Mouse (Mus musculus) lung, postnatal 10 days (tissue): Measurements from ENCODE around the gene Gpr153.
"Not testable (repeated sequence)": the region's sequence is repeated elsewhere in the genome, so short reads cannot be mapped to it uniquely, and the experiment has no call there.

Experiments
- DNase-seq: peaks from one replicate; pipeline ENCODE4 v3.0.0; 2021

The Gpr153 gene

DNA sequence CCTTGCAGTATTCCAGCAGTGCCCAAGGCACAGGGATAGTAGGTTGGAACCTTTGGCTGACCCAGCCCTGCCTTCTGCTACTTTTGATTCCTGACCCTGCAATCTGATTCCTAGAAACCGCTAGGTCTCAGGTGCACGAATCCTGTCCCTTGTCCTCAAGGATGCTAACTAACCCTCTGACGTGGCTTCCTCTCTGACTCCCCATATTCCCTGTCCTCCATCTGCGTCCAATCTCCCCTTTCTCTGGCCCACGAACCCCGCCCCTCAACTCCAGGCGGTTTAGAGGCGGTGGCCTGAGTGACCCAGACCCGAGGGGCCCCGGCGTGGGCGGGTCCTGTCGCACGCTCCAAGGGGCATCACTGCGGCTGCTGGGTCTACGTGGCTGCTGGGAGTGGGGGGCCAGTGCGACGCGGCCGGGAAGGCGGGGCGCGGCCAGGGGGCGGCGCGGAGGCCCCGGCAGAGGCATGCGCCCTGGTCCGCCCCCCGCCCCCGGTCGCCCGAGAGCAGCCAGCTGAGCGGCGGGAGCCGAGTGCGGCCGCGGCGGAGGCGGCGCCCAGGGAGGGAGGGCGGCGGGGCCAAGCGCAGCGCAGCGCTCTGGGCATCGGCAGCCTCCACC is at the start of gene Gpr153:
Gene Gpr153 (plus strand): TSS at position 612 of the 616 bp plus-strand sequence.
- peak; percentile 66 for DNase-seq

DNA sequence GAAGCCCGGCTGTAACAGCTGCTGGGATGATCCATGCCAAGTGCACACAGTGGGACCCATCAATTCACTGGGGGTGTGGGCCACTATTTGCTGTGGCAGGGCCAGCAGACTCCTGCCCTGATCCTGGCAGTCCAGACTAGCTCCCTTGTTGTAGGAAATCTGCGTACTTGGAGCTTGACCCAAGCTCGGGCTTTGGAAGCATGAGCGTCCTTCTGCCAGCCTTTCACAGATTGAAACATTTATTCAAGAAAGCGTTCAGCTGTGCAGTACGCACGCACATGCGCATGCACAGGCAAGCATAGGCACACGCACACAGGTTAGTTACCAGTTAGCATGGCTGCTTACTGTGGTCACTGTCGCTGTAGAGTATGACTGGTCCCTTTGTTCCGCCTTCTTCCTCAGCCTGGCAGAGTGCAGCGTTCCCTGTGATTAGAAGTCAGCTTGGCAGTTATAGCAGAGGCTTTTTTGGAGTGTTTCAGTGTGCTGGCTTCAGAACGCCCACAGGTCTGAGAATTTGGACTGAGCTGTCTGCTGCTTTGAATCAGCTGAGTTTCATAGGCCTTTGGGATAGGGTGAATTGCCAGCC is 47.0 kb upstream of the Gpr153 start:
- no peak for DNase-seq

DNA sequence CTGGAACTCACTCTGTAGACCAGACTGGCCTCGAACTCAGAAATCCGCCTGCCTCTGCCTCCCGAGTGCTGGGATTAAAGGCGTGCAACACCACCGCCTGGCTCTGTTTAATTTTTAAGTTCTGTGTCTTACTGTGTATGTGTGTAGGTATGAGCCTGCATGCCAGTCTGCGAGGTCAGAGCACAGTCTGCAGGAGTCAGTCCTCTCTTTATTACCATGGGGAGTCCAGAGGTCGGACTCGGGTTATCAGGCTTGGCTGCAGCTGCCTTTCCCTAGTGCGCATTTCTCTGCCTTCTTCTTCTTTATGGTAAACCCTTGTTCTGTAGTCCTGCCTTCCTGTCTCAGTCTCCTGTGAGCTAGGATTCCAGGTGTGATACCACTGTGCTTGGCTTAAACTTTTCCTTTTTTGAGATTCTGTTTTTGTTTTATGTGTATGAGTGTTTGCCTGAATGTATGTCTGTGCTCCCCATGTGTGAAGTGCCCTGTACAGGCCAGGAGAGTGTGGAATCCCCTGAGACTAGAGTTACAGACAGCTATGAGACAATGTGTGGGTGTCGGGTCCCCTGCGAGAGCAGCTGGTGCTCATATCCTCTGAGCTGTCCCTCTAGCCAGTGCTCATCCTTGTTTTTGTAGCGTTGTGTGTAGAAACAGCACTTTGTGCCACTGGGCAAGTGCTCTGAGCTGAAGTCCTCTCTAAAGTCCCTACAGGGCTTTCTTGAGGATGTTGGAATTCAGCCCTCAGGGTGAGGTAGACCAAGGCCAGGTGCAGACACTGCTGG is 46.1 kb upstream of the Gpr153 start:
- DNase-seq, result no peak

- not testable (repeated sequence) for DNase-seq
These were observed 43.7 kb upstream of the Gpr153 start for GRCm38 (mm10) chr4:152230331-152230730.

GRCm38 (mm10) chr4:152231326-152231725 is 42.7 kb upstream of the Gpr153 start:
- DNase-seq, result no peak

- DNase-seq, result no peak
These were observed 41.6 kb upstream of the Gpr153 start for GRCm38 (mm10) chr4:152232411-152232903.

DNA sequence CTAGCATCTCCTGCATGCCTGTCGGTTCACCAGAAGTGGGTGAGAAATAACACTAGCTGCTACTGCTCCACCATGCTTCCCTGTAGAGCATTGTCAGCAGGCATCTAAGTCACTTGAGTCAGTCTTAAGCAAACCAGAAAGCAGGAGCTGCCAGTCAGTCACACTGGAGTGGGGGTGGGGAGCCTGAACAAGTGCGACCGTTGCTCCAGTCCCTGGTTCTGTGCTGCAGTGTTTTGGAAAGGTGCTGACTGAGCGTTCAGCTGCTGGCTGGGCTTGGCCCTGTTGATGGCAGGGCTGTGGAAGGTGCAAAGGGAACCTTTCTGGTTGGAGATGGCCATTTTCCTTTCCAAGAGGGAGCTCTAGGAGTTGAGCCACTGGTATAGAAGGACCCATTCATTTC is 34.1 kb upstream of the Gpr153 start:
- no peak for DNase-seq

GRCm38 (mm10) chr4:152243241-152243891 is 30.7 kb upstream of the Gpr153 start:
- no peak for DNase-seq

- no peak for DNase-seq
These were observed 30.1 kb upstream of the Gpr153 start for GRCm38 (mm10) chr4:152243969-152244368.

DNA sequence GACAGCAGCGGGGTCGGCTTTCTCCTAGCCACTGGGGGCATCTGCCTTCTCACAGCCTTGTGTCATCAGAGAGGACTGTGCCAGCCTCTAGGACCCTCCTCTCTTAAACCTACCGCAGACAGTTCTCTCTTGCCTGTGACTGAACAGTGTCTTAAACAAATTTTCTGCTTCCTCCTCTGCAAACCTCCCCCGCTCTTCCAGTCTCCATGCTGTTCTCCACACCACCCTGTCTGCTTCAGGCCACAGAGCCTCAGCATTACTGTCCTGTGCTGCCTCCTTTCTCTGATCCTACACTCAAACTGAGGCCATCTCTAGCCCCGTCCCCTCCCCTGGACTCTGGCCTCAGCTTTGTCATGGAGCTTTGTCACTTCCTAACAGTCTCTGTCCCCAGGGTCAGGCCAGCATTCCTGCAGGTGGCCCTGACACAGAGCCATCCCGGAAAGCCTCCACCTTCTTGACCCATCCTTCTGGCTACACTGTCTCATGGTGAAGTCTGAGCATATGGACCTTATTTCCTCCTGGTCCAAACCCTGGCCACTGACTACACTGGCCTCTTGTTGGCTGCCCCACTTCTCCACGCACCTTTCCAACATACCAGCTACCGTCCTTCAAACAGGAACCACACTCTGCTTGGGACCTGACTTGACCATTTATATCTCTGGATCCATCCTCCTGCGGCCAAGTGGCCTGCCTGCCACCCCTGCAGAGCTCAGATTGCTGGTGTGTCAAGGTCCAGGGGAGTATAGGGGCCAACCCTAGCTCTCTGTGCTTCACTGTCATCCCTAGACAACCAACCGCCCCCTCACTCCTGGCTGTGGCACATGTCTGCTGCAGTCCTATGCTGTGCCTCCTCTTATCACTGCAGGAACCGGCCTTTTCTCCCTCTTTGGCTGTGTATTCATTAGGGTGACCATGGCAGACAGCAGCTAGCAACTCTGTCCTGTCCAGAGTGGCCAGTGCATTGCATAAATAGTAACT is 29.2 kb upstream of the Gpr153 start:
- DNase-seq, result no peak

DNA sequence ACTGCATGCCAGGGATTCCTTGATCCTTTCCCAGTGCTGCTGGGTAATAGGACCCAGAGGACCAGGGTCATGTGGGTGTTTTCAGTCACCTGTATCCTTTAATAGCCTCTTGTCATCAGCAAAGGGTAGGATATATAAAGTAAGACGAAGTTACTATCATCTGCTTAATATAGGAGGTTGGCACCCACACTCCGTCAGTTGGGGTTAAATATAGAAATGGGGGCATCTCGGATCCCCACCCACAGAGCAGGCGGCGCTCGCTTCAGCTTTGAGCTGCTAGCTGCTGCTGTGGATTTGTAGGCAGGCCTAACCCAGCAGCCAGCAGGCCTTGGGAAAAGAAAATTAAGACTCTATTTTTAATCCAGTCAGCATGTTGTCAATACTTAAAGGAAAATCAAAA is 28.0 kb upstream of the Gpr153 start:
- DNase-seq, result no peak

- DNase-seq, result no peak
These were observed 26.8 kb upstream of the Gpr153 start for GRCm38 (mm10) chr4:152247195-152247594.

DNA sequence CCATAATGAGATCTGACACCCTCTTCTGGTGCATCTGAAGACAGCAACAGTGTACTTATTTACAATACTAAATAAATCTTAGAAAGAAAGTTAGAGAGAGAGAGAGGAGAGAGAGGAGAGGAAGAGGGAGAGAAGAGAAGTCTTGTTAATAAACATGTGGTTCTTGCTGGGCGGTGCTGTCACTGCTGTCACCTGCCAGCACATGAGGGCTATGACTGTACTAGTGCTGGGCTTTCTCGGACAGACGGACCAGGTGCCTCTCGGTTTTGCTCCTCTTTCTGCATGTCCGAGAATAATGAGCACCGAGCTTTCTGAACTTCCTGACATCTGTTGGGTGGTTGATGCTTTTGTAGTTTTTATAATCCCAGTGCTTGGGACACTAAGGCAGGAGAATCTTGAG is 23.4 kb upstream of the Gpr153 start:
- DNase-seq, result no peak

- DNase-seq, result no peak
These were observed 20.8 kb upstream of the Gpr153 start for GRCm38 (mm10) chr4:152253183-152253759.

DNA sequence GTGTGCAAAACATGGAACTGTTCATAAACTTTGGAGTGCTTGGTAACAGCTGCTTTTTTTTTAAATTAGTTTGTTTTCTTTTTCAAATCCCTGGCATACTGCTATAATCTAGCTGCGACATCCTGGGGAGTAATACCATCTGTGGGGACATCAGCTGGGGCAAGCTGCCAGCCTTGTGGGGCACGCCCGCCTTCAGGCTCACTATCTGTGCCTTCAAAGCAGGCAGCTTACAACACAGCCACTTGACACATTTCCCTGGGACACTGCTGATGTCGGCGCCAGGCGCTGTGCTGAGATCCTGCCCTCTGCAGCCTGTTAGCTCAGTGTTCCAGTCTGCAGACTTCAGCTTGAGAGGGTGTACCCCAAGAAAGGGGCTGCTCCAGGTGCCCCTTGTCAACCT is 17.0 kb upstream of the Gpr153 start:
- DNase-seq, result peak; percentile 87

GRCm38 (mm10) chr4:152260451-152260850 is 13.6 kb upstream of the Gpr153 start:
- no peak for DNase-seq

DNA sequence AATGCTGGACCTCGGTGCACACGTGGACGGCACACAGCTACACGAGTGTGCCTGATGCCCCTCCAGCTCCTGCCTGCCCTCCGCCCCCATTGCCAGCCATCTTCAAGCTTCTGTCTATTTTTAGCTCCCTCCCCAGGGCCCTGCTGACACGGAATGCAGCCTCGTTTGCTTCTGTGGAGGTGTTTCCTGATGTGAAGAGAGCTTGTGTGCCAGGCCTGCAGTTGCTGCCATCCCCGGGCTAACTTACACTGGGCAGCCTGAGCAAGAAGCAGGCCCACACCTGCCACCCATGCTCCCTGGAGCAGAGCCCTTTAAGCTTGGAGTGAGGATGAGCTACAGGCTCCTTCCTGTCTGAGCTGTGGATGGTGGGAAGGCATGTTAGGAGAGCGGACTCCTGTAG is 11.8 kb upstream of the Gpr153 start:
- no peak for DNase-seq

DNA sequence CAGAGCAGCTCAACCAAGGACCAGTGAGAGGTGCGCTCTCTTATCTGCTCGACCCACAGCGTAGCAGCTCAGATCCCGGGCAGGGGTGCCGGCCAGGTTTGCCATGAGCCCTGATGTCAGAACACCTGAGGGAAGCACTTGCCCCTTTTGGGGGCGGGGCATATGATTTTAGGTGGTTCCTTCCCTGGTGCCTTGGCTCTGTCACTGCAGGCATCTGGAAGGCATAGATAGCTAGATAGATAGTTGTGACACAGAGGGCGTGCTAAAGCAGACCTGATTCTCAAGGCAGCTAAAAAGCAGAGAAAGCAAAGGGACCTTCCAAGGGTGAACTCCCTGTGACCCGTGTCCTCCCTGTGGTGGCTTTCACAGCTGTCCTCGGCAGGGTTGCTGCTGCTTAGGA is 10.9 kb upstream of the Gpr153 start:
- no peak for DNase-seq

DNA sequence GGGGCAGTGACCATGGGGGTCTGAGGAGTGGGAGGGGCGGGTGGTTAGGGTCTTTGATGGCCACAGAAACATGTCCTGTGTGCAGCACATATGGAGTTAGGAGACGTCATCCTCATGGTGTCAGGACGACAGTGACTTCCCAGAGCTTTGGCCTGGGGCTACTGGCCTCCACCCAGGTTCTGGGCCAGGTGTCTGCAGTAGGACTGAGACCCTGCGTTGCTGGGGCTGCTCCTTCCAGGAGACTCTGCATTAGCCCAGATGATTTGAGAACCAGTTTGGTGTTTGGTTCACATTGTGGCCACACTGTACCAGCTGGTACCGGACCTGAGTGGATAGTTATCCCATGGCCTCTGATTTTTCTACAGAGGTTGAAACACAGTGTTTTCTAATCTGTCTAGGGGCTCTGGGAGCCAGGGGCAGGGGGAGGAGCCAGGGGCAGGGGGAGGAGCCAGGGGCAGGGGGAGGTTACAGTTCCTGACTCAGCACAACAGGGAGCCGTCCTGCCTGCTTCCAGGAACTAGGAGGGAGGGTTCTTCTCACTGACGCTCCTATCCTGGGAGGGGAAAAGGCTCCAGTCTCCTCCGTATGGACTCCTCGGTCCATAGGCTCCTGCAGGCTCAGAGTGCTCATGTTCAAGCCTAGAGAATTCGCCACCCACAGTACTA is 10.4 kb upstream of the Gpr153 start:
- peak; percentile 51 for DNase-seq

- no peak for DNase-seq
These were observed 9.9 kb upstream of the Gpr153 start for GRCm38 (mm10) chr4:152264177-152264530.

DNA sequence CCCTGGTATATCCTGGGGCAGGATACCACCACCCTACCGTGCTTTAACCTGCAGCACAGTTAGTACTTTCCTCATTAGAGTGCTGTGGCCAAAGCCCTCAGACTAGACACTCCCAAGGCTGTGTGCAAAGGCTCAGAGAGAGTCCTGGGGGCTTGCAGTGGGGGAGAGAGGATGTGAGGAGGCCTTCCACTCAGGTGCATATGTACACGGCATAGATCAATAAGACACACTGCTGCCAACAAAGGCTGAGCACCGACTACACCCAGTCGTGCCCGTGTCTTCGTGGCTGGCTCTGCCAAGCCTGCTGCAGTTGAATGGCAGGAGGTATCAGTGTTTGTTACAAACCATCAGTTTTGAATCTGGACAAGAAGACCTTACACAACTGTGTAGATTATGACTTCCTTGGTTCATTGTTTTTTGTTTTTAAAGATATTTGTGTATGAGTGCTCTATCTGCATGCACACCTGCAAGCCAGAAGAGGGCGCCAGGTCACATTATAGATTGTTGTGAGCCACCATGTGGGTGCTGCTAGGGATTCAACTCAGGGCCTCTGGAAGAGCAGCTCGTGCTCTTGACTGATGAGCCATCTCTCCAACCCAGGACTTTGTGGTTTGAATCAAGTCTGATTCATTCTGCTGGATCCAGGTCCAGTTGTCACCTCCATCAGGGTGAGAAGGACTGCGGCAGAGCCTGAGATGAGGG is 9.0 kb upstream of the Gpr153 start:
- DNase-seq, result no peak
